Mouse (Mus musculus) embryonic facial prominence, embryonic 13.5 days (tissue): ENCODE results near the gene Golm1. TPM values are rescaled to one million over a fixed set of nuclear protein-coding genes. Genes with fewer than 3 reads are reported as not detected.

Source experiments
- ATAC-seq: fragments of 200-750 bp; cut with Nextera tagmentation; 2 replicates; pipeline ENCODE4 v1.8.0; 2017; ENCODE audit warnings: low read depth; ENCODE audit not compliant: insufficient number of reproducible peaks, insufficient read depth, low FRiP score, low TSS enrichment
- H3K27ac ChIP-seq: fragments of 300-500 bp; sonication (generic); 2 replicates; pipeline ENCODE4 v1.5.1; 2015; ENCODE audit warnings: moderate library complexity, mild to moderate bottlenecking, inconsistent platforms
- H3K27me3 ChIP-seq: fragments of 300-500 bp; sonication (generic); 2 replicates; pipeline ENCODE4 v1.6.1; 2015; ENCODE audit warnings: mild to moderate bottlenecking, inconsistent platforms
- H3K36me3 ChIP-seq: fragments of 300-500 bp; sonication (generic); 2 replicates; pipeline ENCODE4 v1.6.1; 2015; ENCODE audit warnings: mild to moderate bottlenecking, inconsistent platforms
- H3K4me1 ChIP-seq: fragments of 300-500 bp; sonication (generic); 2 replicates; pipeline ENCODE4 v1.6.1; 2015; ENCODE audit warnings: inconsistent platforms
- H3K4me2 ChIP-seq: fragments of 300-500 bp; sonication (generic); 2 replicates; pipeline ENCODE4 v1.6.1; 2015; ENCODE audit warnings: moderate library complexity, mild to moderate bottlenecking, inconsistent platforms
- H3K4me3 ChIP-seq: fragments of 300-500 bp; sonication (generic); 2 replicates; pipeline ENCODE4 v1.5.1; 2015; ENCODE audit warnings: mild to moderate bottlenecking, inconsistent platforms
- H3K9ac ChIP-seq: fragments of 300-500 bp; sonication (generic); 2 replicates; pipeline ENCODE4 v1.6.1; 2015; ENCODE audit warnings: mild to moderate bottlenecking, inconsistent platforms
- H3K9me3 ChIP-seq: fragments of 300-500 bp; sonication (generic); 2 replicates; pipeline ENCODE4 v1.6.1; 2016; ENCODE audit warnings: inconsistent platforms
- WGBS: fragments of 180-500 bp; shearing (Covaris S2); methylation state at CpG from one replicate; pipeline ENCODE4 v1.1.7; 2015; ENCODE audit warnings: mixed read lengths; 5-methylcytosine and 5-hydroxymethylcytosine counted together
- polyA plus RNA-seq: library from polyadenylated mRNA; unstranded; fragments of >200 nt; fragmentation: Nextera tagmentation; extraction: Ambion mirVana; gene quantifications from 2 replicates; pipeline ENCODE4 v1.2.1, GENCODE M21; 2015

The Golm1 gene
- polyA plus RNA-seq, 1 experiment from 2014 or later = 44.7 TPM

GRCm38 (mm10) chr13:59584947-59585647 lies 90.5 kb downstream of the Golm1 start, which contains the start of the genes Agtpbp1 and Naa35:
TSS of gene Agtpbp1 (minus strand) at chr13:59585227.
TSS of gene Naa35 (plus strand) at chr13:59585259.
- Histone ChIP-seq H3K36me3 (peaks cover 27% of the 10 kb centered on the region), H3K9ac (peak within 1 kb of the TSS; percentile 95), H3K27ac (peak within 1 kb of the TSS; percentile 85), H3K27me3 (no peaks in the 10 kb centered on the region), H3K9me3 (no peaks in the 10 kb centered on the region), H3K4me2 (peak within 1 kb of the TSS; percentile 79), H3K4me1 (peaks cover 22% of the 10 kb centered on the region), H3K4me3 (peak within 1 kb of the TSS; percentile 95)
- ATAC-seq = peak; percentile 94
- WGBS = under 1% methylated on average over 81 of the region's 83 CpGs

Other genes starting within 250 kb of the Golm1 start
- gene Agtpbp1, start 90.6 kb downstream of the Golm1 start, polyA plus RNA-seq = 17.6 and 18.0 TPM in 2 replicates
- gene Naa35, start 90.6 kb downstream of the Golm1 start, polyA plus RNA-seq = 112 and 120 TPM in 2 replicates
- not detected in 2 replicates for gene 4921517D22Rik, start 18.3 kb upstream of the Golm1 start, polyA plus RNA-seq
- 0.04 and 0.20 TPM in 2 replicates for gene Spata31d1a, start 34.5 kb upstream of the Golm1 start, polyA plus RNA-seq
- not detected in 2 replicates for gene Spata31d1b, start 36.5 kb upstream of the Golm1 start, polyA plus RNA-seq
- not detected in 2 replicates for gene Spata31d1d, start 55.9 kb upstream of the Golm1 start, polyA plus RNA-seq
- not detected in 2 replicates for gene 1700014D04Rik, start 70.9 kb upstream of the Golm1 start, polyA plus RNA-seq
- 115 and 116 TPM in 2 replicates for gene Isca1, start 94.0 kb upstream of the Golm1 start, polyA plus RNA-seq
- not detected in 2 replicates for gene Gm49354, start 106.4 kb upstream of the Golm1 start, polyA plus RNA-seq
- 51.8 and 54.2 TPM in 2 replicates for gene Tut7, start 147.3 kb upstream of the Golm1 start, polyA plus RNA-seq